Mouse (Mus musculus) lung, postnatal 0 days (tissue): Measurements from ENCODE around the gene Rhbdd1.

Experiments used
- CTCF ChIP-seq: IDR thresholded peaks from 2 replicates; pipeline ENCODE4 v1.5.1; 2016; ENCODE audit warnings: antibody characterized with exemption, mild to moderate bottlenecking
- EP300 ChIP-seq: IDR thresholded peaks from 2 replicates; pipeline ENCODE4 v1.6.1; 2016; ENCODE audit warnings: antibody characterized with exemption, mild to moderate bottlenecking, control low read depth

GRCm38 (mm10) chr1:82412085-82412484 lies 95.8 kb downstream of the Rhbdd1 start:
- TF ChIP-seq CTCF (no peak), EP300 (no peak)
